Mouse (Mus musculus) lung, adult 2 months (tissue): ENCODE results near the gene Epop.

Source experiments
- CTCF ChIP-seq: fragments of 200-500 bp; IDR thresholded peaks from 2 replicates; pipeline ENCODE4 v1.5.1; 2011; ENCODE audit warnings: mild to moderate bottlenecking, low read length, control low read depth; ENCODE audit not compliant: insufficient read depth
- POLR2A ChIP-seq: fragments of 200-500 bp; IDR thresholded peaks from 2 replicates; pipeline ENCODE4 v1.6.1; 2011; ENCODE audit warnings: low read depth, mild to moderate bottlenecking, control low read depth, low read length, borderline replicate concordance; ENCODE audit errors: extremely low read depth

DNA sequence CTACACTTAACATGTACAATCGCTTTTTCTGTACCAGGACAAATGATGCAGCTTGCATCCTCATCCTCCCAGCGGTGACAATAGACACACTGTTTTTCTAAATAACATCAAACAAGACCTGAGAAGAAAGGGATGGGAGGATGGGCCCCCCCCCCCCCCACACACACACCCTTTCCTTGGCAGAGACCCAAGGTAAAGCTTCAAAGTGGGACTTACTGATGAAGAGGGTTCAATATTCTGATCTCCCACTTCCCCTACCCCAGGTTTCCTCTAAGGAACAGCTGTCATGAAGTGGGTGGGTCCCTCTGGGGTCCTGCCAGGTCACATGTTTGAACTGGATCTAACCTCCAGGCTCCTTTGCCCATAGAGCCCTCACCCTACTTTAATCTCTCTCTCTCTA is 1.5 kb upstream of the Epop start:
- TF ChIP-seq POLR2A (no peak), CTCF (no peak)
